Mouse (Mus musculus): ENCODE results near the gene Ahsa1.
"Not testable (repeated sequence)": the region's sequence is repeated elsewhere in the genome, so short reads cannot be mapped to it uniquely, and the experiment has no call there.

Ahsa1 gene

GRCm38 (mm10) chr12:87266108-87266826 is at the start of gene Ahsa1, which contains the start of gene Vipas39:
Gene Ahsa1 (plus strand): TSS chr12:87266479.
Gene Vipas39 (minus strand): TSS chr12:87266256.
- DNase-seq (ENCODE audit: low spot score) = peak; percentile 93

- DNase-seq (ENCODE audit: low spot score) = no peak
These were observed 48.7 kb upstream of the Ahsa1 start for GRCm38 (mm10) chr12:87217596-87217995.

DNA sequence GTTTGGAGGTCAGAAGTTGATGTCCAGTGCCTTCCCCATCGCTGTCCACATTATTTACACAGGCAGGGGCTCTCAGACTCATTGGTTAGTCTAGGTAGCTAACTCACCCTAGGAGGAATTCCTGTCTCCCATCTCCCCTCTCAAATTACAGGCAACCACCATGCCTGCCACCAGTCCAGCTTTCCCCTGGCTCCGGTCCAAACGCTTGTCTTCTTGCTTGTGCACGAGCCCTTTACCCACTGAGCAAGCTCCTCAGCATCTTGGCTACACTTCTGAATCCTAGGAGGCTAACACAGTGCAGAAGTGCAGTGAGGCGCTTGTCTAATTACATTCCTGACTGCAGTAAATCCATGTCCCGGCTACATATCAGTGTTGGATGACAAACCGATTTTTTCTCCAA is 46.9 kb upstream of the Ahsa1 start:
- peak; percentile 42 for DNase-seq (ENCODE audit: low spot score)

GRCm38 (mm10) chr12:87224950-87225349 is 41.3 kb upstream of the Ahsa1 start:
- no peak for DNase-seq (ENCODE audit: low spot score)

- DNase-seq (ENCODE audit: low spot score) = no peak
These were observed 39.5 kb upstream of the Ahsa1 start for GRCm38 (mm10) chr12:87226801-87227200.

- DNase-seq (ENCODE audit: low spot score) = no peak
These were observed 36.6 kb upstream of the Ahsa1 start for GRCm38 (mm10) chr12:87229633-87230032.

DNA sequence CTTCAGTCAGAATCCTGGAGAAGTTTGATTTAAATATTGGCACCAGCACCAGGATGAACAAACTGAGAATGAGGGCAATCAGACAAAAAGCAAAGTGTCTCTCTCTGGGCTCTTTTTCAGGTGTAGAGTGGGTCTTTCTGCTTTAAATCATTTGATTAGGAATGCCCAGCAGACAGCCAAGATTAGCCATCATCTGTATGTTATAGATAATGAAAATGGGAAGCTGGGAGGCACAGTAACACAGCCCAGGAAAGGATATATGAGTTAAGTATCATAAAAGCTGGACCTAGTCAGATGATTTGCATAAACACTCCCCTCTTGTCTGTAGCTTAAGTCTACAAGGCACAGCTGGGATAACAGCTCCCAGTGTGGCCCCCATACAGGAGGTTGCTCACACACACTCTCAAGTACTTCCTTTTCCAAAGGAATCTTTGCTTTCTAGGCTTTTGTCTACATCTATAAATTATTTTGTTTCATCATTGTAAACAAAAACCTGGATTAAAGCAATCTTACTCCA is 35.8 kb upstream of the Ahsa1 start:
- no peak for DNase-seq (ENCODE audit: low spot score)

GRCm38 (mm10) chr12:87236882-87237483 is 29.3 kb upstream of the Ahsa1 start:
- DNase-seq (ENCODE audit: low spot score) = no peak

GRCm38 (mm10) chr12:87238632-87239031 is 27.6 kb upstream of the Ahsa1 start, which contains the start of gene Noxred1:
Gene Noxred1 (minus strand): TSS chr12:87238732.
- DNase-seq (ENCODE audit: low spot score) = no peak

- DNase-seq (ENCODE audit: low spot score) = no peak
These were observed 16.1 kb upstream of the Ahsa1 start for GRCm38 (mm10) chr12:87250161-87250560.

DNA sequence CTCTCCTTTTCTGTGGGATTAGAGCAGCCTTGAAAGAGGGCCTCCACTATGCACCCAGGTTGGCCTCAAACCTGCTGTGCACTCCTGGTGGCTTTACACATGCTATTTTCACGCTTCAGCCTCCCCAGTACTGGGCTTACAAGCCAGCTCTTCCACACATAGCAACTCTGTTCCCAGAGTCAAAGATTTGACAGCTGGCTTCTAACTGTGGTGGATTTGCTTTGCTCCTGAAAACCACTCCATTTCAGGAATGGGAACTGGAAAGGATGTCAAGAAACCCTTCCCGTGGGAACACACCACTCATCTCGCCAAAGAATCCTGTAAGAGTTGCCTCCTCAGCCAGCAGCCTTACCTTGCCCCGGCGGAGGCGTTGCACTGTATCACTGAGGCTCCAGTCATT is 12.4 kb upstream of the Ahsa1 start:
- no peak for DNase-seq (ENCODE audit: low spot score)

DNA sequence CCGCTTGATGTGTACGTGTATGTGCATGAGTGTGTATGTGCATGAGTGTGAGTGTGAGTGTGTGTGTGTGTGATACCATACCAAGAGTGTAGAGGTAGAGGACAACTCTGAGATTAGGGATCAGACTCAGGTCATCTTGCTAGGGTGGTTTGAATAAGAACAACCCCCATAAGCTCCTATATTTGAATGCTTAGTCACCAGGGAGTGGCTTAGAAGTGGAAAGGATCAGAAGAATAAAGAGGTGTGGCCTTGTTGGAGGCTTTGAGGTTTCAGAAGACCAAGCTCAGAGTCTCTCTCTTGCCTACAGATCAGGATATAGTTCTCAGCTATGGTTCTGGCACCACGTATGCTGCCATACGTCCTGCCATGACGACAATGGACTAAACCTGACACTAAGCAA is 9.7 kb upstream of the Ahsa1 start:
- no peak for DNase-seq (ENCODE audit: low spot score)

DNA sequence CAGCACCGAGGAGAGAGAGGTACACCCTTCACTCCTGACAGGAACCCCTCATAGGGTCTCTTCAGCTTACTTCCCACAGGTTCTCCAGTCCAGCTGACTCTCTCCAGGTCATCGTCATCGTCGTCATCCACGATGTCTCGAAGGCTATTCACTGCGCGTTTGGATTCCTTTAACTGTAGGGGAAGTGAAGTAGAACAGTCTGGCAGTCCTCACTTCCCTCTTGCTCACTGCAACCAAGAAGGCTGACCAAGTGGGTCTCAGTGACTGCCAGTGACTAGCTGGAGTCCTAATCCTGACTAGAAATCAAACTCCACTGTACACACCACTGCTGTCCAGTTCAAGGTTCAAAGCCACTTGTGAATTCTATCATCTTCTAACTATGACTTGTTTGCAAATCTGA is 5.7 kb upstream of the Ahsa1 start:
- no peak for DNase-seq (ENCODE audit: low spot score)

- DNase-seq (ENCODE audit: low spot score) = peak; percentile 27
These were observed 835 bp upstream of the Ahsa1 start for GRCm38 (mm10) chr12:87265444-87265843.

DNA sequence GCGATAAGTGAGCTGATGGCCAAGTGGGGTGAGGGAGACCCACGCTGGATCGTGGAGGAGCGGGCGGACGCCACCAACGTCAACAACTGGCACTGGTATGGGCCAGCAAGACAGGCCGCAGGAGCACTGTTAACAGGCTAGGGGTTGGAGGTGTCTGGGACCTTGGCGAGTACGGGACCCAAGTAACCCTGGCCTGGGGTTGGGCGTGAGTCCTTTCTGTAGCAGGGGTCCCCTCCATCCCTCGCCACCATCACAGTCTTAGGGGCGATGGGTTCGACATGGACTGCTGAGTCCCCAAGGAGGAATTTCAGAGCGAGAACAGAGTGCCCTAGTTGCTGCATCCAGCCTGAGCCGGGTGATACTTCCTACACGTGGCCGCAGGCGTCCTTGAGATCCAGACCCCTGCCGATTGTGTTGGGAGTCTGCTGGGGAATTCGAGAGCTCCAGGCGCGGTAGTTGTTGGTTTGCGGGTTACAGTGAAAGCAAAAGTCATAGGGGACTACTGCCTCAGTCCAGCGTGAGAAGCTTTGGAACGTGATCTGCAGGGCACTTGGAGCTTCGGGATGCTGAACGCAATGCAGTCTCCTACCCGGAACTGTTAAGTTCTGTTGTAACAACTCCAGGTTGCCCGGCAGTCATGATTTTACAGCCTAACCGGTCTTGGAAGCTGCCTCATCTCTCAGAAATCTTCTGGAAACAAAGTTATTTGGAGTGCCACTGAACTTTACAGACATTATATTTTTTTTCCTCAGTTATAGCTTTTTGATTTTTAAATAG is 736 bp downstream of the Ahsa1 start:
- peak; percentile 34 for DNase-seq (ENCODE audit: low spot score)

- peak; percentile 11 for DNase-seq (ENCODE audit: low spot score)
These were observed 1.4 kb downstream of the Ahsa1 start for GRCm38 (mm10) chr12:87267682-87268081.

GRCm38 (mm10) chr12:87274853-87275831 is 8.9 kb downstream of the Ahsa1 start:
- DNase-seq (ENCODE audit: low spot score) = no peak

GRCm38 (mm10) chr12:87277251-87277650 is 11.0 kb downstream of the Ahsa1 start:
- DNase-seq (ENCODE audit: low spot score) = not testable (repeated sequence)

DNA sequence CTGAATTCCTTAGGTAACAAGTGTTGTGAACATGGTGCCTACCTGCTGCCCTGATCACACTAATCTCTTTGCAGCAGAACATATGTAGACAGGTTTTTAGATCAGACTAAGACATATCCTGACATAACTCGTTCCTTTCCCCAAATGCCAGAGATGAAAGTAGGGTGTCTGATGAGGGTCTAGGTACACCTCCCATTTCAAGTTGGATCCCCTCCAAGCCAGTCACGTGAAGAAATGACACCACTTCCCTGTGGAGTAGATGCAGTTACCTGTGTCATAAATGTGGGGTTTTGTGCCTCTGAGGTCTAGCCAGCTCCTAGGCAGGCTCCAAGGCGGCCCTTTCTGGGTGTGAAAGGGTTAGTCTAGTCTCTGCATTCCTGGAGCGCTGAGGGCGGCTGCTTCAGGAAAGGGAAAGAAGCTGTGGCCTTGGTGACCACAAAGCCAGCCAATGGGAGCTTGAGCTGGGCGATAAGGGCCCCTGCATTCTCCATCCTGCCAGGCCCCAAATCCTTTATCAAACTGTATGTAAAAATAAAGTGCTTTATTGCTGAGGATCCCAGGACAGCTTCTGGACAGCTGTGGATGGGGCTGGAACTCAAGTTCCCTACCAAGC is 11.9 kb downstream of the Ahsa1 start:
- DNase-seq (ENCODE audit: low spot score) = no peak

- no peak for DNase-seq (ENCODE audit: low spot score)
These were observed 13.1 kb downstream of the Ahsa1 start for GRCm38 (mm10) chr12:87279350-87279749.

DNA sequence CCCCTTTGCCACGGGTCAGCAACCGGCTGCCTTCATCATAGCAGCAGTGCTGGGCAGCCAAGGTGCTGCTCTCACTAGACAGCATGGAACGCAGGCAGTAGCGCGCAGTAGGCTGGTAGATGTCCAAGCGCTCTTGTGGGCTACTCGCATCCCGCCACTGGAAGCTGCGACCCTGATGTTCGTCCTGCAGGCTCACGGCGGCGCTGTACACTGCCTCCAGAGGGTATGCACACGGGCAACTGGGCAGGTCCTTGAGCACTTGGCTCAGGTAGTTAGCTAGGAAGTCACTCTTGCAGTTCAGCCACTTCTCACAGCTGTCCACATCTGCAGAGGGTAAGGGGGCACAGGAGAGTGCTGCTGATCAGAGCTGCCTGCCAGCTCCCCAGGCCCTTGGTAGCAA is 13.6 kb downstream of the Ahsa1 start:
- no peak for DNase-seq (ENCODE audit: low spot score)

All from MN1 (cell line).